In genomic region chr12:80789849-80790694, GRCm38 (mm10) we compare ENCODE assay signal across 8 mouse cellular contexts. TPM values are rescaled to one million over a fixed set of nuclear protein-coding genes. Genes with fewer than 3 reads are reported as not detected.
DNase-seq lines count a peak whose midpoint lies in the region; ATAC-seq and TF ChIP-seq lines count a peak whose summit lies in the region.

Gene Susd6 (plus strand): TSS chr12:80790510.

- peak within 1 kb of the TSS; percentile 86 for H3K4me2 ChIP-seq in forebrain, embryonic 15.5 days (replicated peaks)

- no peaks in the 10 kb centered on the region for H3K27me3 ChIP-seq in forebrain, embryonic 15.5 days

- intact Hi-C loops in heart, postnatal 25 days (cut with DNase I), result loop anchor here (5.0 kb wide), 2 partner anchors 42 to 102 kb away; no protein-coding TSS in a partner anchor

- peak; percentile 98 for TF ChIP-seq POLR2A in lung, adult 2 months (IDR thresholded peaks at IDR 0.05; ENCODE audit: borderline replicate concordance, extremely low read depth, low read depth, low read length)

- peak; percentile 99 for ATAC-seq in forebrain, embryonic 15.5 days (replicated peaks)
- ATAC-seq in neutrophil, adult 5-6 weeks (ENCODE audit: extremely low read depth, insufficient number of reproducible peaks, low FRiP score, poor library complexity, severe bottlenecking), result peak; percentile 89

- peak within 1 kb of the TSS; percentile 98 for H3K27ac ChIP-seq in forebrain, embryonic 15.5 days (replicated peaks)

- peaks cover 25% of the 10 kb centered on the region for H3K4me1 ChIP-seq in forebrain, embryonic 15.5 days
- H3K4me1 ChIP-seq in lung, adult 2 months (ENCODE audit: control insufficient read depth, insufficient read depth, low read length), result peaks cover 29% of the 10 kb centered on the region

- peak within 1 kb of the TSS; percentile 93 for H3K4me3 ChIP-seq in forebrain, embryonic 15.5 days
- H3K4me3 ChIP-seq in lung, adult 2 months (replicated peaks; ENCODE audit: extremely low read depth, low read depth, low read length), result peak within 1 kb of the TSS; percentile 99

- peak; percentile 97 for DNase-seq in ES-CJ7 (ENCODE audit: low read depth, low spot score)
- DNase-seq in cerebellum, adult 11 months, result peak; percentile 98
- DNase-seq in heart, postnatal 25 days (ENCODE audit: low spot score), result peak; percentile 97
- DNase-seq in layer of hippocampus, adult 18-20 months (ENCODE audit: low spot score in 2 of 2), result peak; percentile 98 to 100
- peak; percentile 98 for DNase-seq in lung, adult 2 months
- peak; percentile 97 to 98 for DNase-seq in thymus, adult 18-20 months

- H3K9me3 ChIP-seq in forebrain, embryonic 15.5 days, result no peaks in the 10 kb centered on the region

- no peaks in the 10 kb centered on the region for H3K36me3 ChIP-seq in forebrain, embryonic 15.5 days

- peak within 1 kb of the TSS; percentile 82 for H3K9ac ChIP-seq in forebrain, embryonic 15.5 days (replicated peaks)

- 3% methylated on average over 35 of the region's 56 CpGs for WGBS in forebrain, embryonic 15.5 days
- 5% methylated on average over 56 of the region's 56 CpGs for WGBS in lung, adult 2 months

- TF ChIP-seq CTCF in lung, adult 2 months (IDR thresholded peaks at IDR 0.05; ENCODE audit: insufficient read depth, low read length), result no peak

RNA-seq across cellular contexts. Expression of gene Susd6, which starts in this region (rescaled TPM):
- 13.9 and 14.3 TPM in 2 replicates for polyA plus RNA-seq in forebrain, embryonic 15.5 days (2015; fragmentation: Nextera tagmentation; extraction: Ambion mirVana)
- 10 to 100 TPM; 62.5 to 69.1 TPM for total RNA-seq in heart, postnatal 25 days (2021)
- total RNA-seq in layer of hippocampus, adult 18-20 months (2021), result 10 to 100 TPM; 64.0 to 76.3 TPM
- polyA plus RNA-seq in lung, adult 2 months (2012; rRNA removed), result 83.3 and 102 TPM in 2 replicates
- 103 and 111 TPM in 2 replicates for total RNA-seq in neutrophil, adult 5-6 weeks (2017)

Comparison
In these comparisons a context has a peak if more than half of its experiments do, and no peak if none do; other contexts are left out.
1. Peak in every context shown above with its lines: DNase-seq, ATAC-seq, H3K4me3 ChIP-seq and H3K27ac ChIP-seq.